Mouse (Mus musculus): Measurements from ENCODE around the gene Lancl3.

DNA sequence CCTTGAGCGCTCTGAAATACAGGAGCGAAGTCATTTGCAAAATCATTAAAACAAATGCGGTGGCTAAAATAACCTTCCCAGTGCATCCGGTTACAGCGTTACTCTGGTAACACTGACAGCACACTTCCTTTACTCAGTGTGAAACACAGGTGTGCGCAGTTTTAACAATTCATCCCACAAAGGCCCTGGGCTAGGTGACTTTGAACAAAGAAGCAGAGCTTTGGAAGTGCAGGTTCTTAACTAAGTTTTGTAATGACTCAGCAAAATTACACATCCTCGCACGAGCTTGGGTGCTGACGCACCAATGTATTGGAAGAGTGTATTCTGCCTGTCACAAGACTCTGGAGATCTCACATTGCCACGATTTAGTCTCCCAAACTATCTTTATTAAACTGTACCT, 54.3 kb downstream of the Lancl3 start:
- TF ChIP-seq POLR2A (IDR thresholded peaks at IDR 0.05; ENCODE audit: insufficient read depth, low read depth, low read length) (no peak), CTCF (IDR thresholded peaks at IDR 0.05) (no peak)

Measured in heart, adult 2 months (tissue).